Mouse (Mus musculus) Patski (cell line): ENCODE data around the gene Galnt10. TPM values are rescaled to one million over a fixed set of nuclear protein-coding genes. Genes with fewer than 3 reads are reported as not detected.

Experiments
- ATAC-seq: fragments of 100-300 bp; one replicate; pipeline ENCODE4 v1.8.0; 2021
- CTCF ChIA-PET: fragments of 350-600 bp; sonication (Branson Sonifier 250); formaldehyde crosslinking; loops from one replicate; lab custom pipeline; 2022; ENCODE audit warnings: inconsistent platforms; lab: Charles Lee
- POLR2A ChIA-PET: fragments of 350-600 bp; sonication (Branson Sonifier 250); formaldehyde crosslinking; loops from one replicate; lab custom pipeline; 2022; ENCODE audit warnings: antibody characterized with exemption, inconsistent platforms; lab: Charles Lee
- DNase-seq: peaks from one replicate; pipeline ENCODE4 v3.0.0-alpha.2; 2011; ENCODE audit warnings: low read depth, low spot score
- H3K27me3 ChIP-seq: fragments of 371-371 bp; one replicate; pipeline ENCODE4 v1.5.1; 2021
- CTCF ChIP-seq: fragments of 100-300 bp; IDR thresholded peaks from one replicate; pipeline ENCODE4 v1.5.1; 2021
- in situ Hi-C: fragments of 300-500 bp; cut with MboI; formaldehyde crosslinking; loops from 3 replicates; pipeline ENCODE4 v1.11.1; 2018; ENCODE audit warnings: low pct_unique_long_range_greater_than_20kb, mixed read lengths
- polyA plus RNA-seq: library from polyadenylated mRNA; unstranded; gene quantifications from one replicate; pipeline ENCODE4 v1.2.3, GENCODE M21; 2021

Galnt10 gene
- polyA plus RNA-seq, 1 experiment from 2014 or later, result 74.9 TPM

- no peaks in the 10 kb centered on the region for H3K27me3 ChIP-seq
- DNase-seq, result no peak
- POLR2A ChIA-PET, result no interaction called here
- no peak for ATAC-seq
- CTCF ChIA-PET, result interaction anchor here (1.2 kb wide), 1 partner anchor 8 kb away, joined by 3 read pairs; no protein-coding TSS in a partner anchor
- no peak for TF ChIP-seq CTCF
- in situ Hi-C loops, result no loop called here
Measured at GRCm38 (mm10) chr11:57718081-57718480, 72.8 kb downstream of the Galnt10 start.

- no peaks in the 10 kb centered on the region for H3K27me3 ChIP-seq
- in situ Hi-C loops, result loop anchor here (10.0 kb wide), 1 partner anchor 95 kb away; no protein-coding TSS in a partner anchor
- ChIA-PET POLR2A (interaction anchor here (1.4 to 1.7 kb wide), 2 partner anchors 11 to 24 kb away, joined by 4 to 6 read pairs; no protein-coding TSS in a partner anchor), CTCF (interaction anchor here (1.1 to 2.9 kb wide), 4 partner anchors 13 to 170 kb away, joined by 4 to 8 read pairs (median 6); no protein-coding TSS in a partner anchor)
- no peak for TF ChIP-seq CTCF
- peak; percentile 94 for DNase-seq
- ATAC-seq, result peak; percentile 97
Measured at GRCm38 (mm10) chr11:57719631-57720030, 74.4 kb downstream of the Galnt10 start.

- no peak for ATAC-seq
- ChIA-PET POLR2A (interaction anchor here (0.6 to 1.7 kb wide), 3 partner anchors 12 to 173 kb away, joined by 3 to 6 read pairs (median 4); no protein-coding TSS in a partner anchor), CTCF (interaction anchor here (1.1 to 2.9 kb wide), 4 partner anchors 13 to 171 kb away, joined by 4 to 8 read pairs (median 6); no protein-coding TSS in a partner anchor)
- TF ChIP-seq CTCF, result no peak
- peak; percentile 39 for DNase-seq
- no peaks in the 10 kb centered on the region for H3K27me3 ChIP-seq
- in situ Hi-C loops, result loop anchor here (10.0 kb wide), 1 partner anchor 95 kb away; no protein-coding TSS in a partner anchor
Measured at GRCm38 (mm10) chr11:57720076-57720475, 74.8 kb downstream of the Galnt10 start.

GRCm38 (mm10) chr11:57724791-57725463, 79.7 kb downstream of the Galnt10 start:
- no peak for DNase-seq
- no peaks in the 10 kb centered on the region for H3K27me3 ChIP-seq
- ChIA-PET POLR2A (no interaction called here), CTCF (interaction anchor here (1.5 kb wide), 1 partner anchor 22 kb away, joined by 5 read pairs; no protein-coding TSS in a partner anchor)
- in situ Hi-C loops, result loop anchor here (10.0 kb wide), 1 partner anchor 100 kb away; no protein-coding TSS in a partner anchor
- TF ChIP-seq CTCF, result no peak
- ATAC-seq, result no peak

GRCm38 (mm10) chr11:57725926-57726325, 80.7 kb downstream of the Galnt10 start:
- TF ChIP-seq CTCF, result no peak
- in situ Hi-C loops, result loop anchor here (10.0 kb wide), 1 partner anchor 101 kb away; no protein-coding TSS in a partner anchor

GRCm38 (mm10) chr11:57727303-57727969, 82.2 kb downstream of the Galnt10 start:
- TF ChIP-seq CTCF, result no peak
- ChIA-PET POLR2A (interaction anchor here (0.9 kb wide), 1 partner anchor 19 kb away, joined by 4 read pairs; no protein-coding TSS in a partner anchor), CTCF (interaction anchor here (1.2 kb wide), 1 partner anchor 180 kb away, joined by 3 read pairs; no protein-coding TSS in a partner anchor)
- ATAC-seq, result no peak
- no peaks in the 10 kb centered on the region for H3K27me3 ChIP-seq
- DNase-seq, result no peak
- in situ Hi-C loops, result loop anchor here (10.0 kb wide), 1 partner anchor 103 kb away; no protein-coding TSS in a partner anchor

More at GRCm38 (mm10) chr11:57725926-57726325, 80.7 kb downstream of the Galnt10 start:
- POLR2A ChIA-PET, result no interaction called here
- DNase-seq, result no peak
- ATAC-seq, result no peak
- CTCF ChIA-PET, result interaction anchor here (0.6 to 1.5 kb wide), 2 partner anchors 21 to 115 kb away, joined by 3 to 5 read pairs; no protein-coding TSS in a partner anchor
- no peaks in the 10 kb centered on the region for H3K27me3 ChIP-seq

- DNase-seq, result no peak
- ChIA-PET CTCF (interaction anchor here (1.1 to 1.5 kb wide), 5 partner anchors 9 to 46 kb away, joined by 3 to 4 read pairs (median 3); no protein-coding TSS in a partner anchor), POLR2A (no interaction called here)
- TF ChIP-seq CTCF, result no peak
- no peaks in the 10 kb centered on the region for H3K27me3 ChIP-seq
- in situ Hi-C loops, result no loop called here
- ATAC-seq, result no peak
Measured at GRCm38 (mm10) chr11:57732410-57733281, 87.4 kb downstream of the Galnt10 start.

GRCm38 (mm10) chr11:57747294-57748080, 102.2 kb downstream of the Galnt10 start:
- CTCF ChIA-PET, result interaction anchor here (0.6 to 2.0 kb wide), 6 partner anchors 11 to 199 kb away, joined by 3 to 6 read pairs (median 5); no protein-coding TSS in a partner anchor
- H3K27me3 ChIP-seq, result no peaks in the 10 kb centered on the region
- in situ Hi-C loops, result no loop called here

More at GRCm38 (mm10) chr11:57747294-57748080, 102.2 kb downstream of the Galnt10 start:
- no peak for DNase-seq
- POLR2A ChIA-PET, result no interaction called here
- ATAC-seq, result peak; percentile 39
- peak; percentile 74 for TF ChIP-seq CTCF
